Mouse (Mus musculus) E14TG2a.4 (cell line): ENCODE data around the gene Ubfd1.
"Not testable (repeated sequence)": the region's sequence is repeated elsewhere in the genome, so short reads cannot be mapped to it uniquely, and the experiment has no call there.

ENCODE experiments used
- H3K27me3 ChIP-seq: 2 replicates; pipeline ENCODE4 v1.6.1; 2014; ENCODE audit warnings: low read length, control low read depth; ENCODE audit not compliant: insufficient read depth
- H3K36me3 ChIP-seq: 2 replicates; pipeline ENCODE4 v1.6.1; 2014; ENCODE audit warnings: low read length, control low read depth; ENCODE audit not compliant: insufficient read depth
- H3K4me1 ChIP-seq: replicated peaks from 2 replicates; pipeline ENCODE4 v1.6.1; 2014; ENCODE audit warnings: low read depth, low read length, control low read depth
- H3K4me3 ChIP-seq: replicated peaks from 2 replicates; pipeline ENCODE4 v1.5.1; 2014; ENCODE audit warnings: mild to moderate bottlenecking, low read length
- H3K9me3 ChIP-seq: 2 replicates; pipeline ENCODE4 v1.6.1; 2014; ENCODE audit warnings: low read length, control low read depth
- CTCF ChIP-seq: conservative IDR thresholded peaks from 2 replicates; pipeline ENCODE4 v1.5.1; 2014; ENCODE audit warnings: low read length
- NANOG ChIP-seq: IDR thresholded peaks from 2 replicates; pipeline ENCODE4 v1.6.1; 2014; ENCODE audit warnings: borderline replicate concordance, low read length, mixed read lengths
- POU5F1 ChIP-seq: IDR thresholded peaks from 2 replicates; pipeline ENCODE4 v1.6.1; 2014; ENCODE audit warnings: low read length, borderline replicate concordance

The Ubfd1 gene

DNA sequence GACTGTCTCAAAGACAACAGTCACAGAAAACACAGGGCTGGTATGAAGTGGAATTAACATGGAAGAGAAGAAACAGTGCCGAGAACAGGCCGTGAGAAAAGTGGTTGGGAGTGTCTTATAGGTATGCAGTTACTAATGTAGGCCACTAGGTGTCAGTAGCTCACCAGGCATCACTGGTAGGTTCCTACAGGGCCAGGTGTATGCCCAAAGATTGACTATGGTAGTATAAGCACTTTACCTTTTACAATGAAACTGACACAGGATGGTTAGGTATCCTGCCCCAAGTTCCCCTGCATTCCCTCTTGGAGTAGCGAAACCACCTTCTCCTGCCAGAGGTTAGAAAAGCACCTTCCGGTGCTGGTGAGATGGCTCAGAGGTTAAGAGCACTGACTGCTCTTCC is 32.2 kb downstream of the Ubfd1 start:
- H3K4me3 ChIP-seq, result no peak overlapping the region
- no peaks in the 10 kb centered on the region for H3K27me3 ChIP-seq
- H3K9me3 ChIP-seq, result no peaks in the 10 kb centered on the region
- H3K4me1 ChIP-seq, result peaks cover 51% of the 10 kb centered on the region
- peaks cover 53% of the 10 kb centered on the region for H3K36me3 ChIP-seq
- TF ChIP-seq POU5F1, result no peak
- TF ChIP-seq CTCF, result peak; percentile 84

DNA sequence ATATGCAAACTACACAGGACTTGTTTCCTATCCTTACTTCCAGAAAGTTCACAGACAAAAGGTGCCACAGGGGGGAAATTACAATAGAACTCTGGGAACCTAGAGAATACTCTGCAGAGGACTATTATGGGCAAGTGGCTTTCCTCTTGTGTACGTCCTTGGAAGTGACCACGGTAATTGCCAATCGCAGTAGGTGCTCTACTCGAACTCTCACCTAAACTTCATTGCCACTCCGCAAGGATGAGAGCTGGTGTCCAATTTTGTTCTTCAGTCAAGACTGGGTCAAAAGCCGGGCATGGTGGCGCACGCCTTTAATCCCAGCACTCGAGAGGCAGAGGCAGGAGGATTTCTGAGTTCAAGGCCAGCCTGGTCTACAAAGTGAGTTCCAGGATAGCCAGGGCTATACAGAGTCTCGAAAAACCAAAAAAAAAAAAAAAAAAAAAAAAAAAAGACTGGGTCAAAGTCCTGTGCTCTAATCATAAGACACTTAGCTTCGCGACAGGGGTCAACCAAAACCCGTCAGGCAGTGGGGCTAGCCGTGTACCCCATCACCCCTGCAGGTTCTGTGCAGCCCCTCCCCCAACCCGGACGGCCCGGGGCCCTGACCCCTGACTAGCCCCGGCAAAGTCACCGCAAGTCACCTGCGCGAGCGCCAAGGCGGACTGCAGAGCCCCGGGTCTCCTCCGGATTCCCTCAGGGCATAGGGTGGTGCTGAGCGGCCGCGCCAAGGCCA is 34.2 kb downstream of the Ubfd1 start:
- H3K27me3 ChIP-seq, H3K9me3 ChIP-seq: not testable (repeated sequence)
- Histone ChIP-seq H3K4me3 (peak overlapping the region; percentile 89), H3K4me1 (peaks cover 35% of the 10 kb centered on the region), H3K36me3 (peaks cover 34% of the 10 kb centered on the region)

DNA sequence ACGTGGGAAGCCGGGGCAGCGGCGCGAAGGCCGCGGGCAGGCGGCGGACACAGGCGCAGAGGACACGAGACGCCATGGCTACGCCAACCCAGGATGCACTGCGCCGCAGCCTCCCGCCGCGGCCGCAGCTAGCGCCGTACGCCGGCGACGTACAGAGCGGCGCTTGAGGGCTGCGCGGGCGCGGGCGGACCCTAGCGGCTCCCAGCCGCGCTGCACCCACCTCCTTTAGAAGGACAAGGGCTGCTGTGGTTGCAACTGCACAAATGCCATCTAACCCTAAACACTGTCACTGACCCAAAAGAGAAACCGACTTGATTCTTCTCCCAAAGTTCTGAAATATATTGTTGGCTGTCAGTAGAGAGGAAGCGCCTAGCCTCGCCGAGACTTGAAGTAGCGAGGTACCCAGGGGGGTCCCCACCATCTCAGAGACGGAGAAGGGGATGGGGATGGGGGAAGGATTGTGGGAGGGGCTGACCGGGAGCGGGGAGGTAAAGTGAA is 34.8 kb downstream of the Ubfd1 start, which contains the start of gene Ndufab1:
Gene Ndufab1, minus strand, starts transcription at position 140 of the 498 bp plus-strand sequence.
- H3K9me3 ChIP-seq, result no peaks in the 10 kb centered on the region
- peaks cover 32% of the 10 kb centered on the region for H3K36me3 ChIP-seq
- no peaks in the 10 kb centered on the region for H3K27me3 ChIP-seq
- H3K4me1 ChIP-seq, result peaks cover 33% of the 10 kb centered on the region
- TF ChIP-seq CTCF, result 0 out of 2 replicates have a peak, but pooled peaks have one; percentile 5
- no peak for TF ChIP-seq NANOG
- peak within 1 kb of the TSS; percentile 89 for H3K4me3 ChIP-seq

DNA sequence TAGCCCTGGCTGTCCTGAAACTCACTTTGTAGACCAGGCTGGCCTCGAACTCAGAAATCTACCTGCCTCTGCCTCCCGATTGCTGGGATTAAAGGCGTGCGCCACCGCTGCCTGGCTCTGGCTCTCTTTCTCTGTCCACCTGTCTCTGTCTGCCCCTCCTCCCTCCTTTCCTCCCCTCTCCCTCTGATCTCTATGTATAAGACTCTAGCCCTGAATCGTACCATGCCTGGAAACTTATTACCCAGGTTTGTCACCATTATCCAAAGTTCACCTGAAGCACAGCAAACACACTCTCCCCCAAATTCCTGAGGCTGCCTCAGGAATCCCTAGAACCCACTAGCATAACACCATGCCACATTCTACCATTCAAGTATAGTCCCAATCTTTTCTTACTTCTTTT is 41.2 kb downstream of the Ubfd1 start:
- TF ChIP-seq CTCF, result no peak
- TF ChIP-seq NANOG, result no peak
- no peak for TF ChIP-seq POU5F1
- peaks cover 58% of the 10 kb centered on the region for H3K36me3 ChIP-seq
- H3K9me3 ChIP-seq, result no peaks in the 10 kb centered on the region
- no peak overlapping the region for H3K4me3 ChIP-seq
- peaks cover 6% of the 10 kb centered on the region; the same call in 1 of the 2 replicates for H3K4me1 ChIP-seq
- H3K27me3 ChIP-seq, result no peaks in the 10 kb centered on the region

DNA sequence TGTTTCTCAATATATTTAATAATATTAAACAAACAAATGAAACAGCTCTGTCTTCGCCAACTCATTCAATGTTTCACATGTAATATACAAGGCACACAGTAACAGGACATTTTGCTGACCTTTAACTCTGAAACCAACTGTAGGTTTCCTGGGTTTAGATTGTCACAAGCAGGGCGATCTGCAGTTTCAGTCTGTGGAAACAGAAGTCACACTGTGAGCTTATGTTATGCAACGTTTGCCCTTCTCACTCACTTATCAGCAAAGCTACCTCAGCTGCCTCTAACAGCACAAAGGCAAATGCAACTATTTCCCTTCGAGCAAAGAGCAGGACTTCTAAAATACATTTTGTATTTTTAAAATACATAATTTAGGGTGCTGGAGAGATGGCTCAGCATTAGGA is 56.5 kb downstream of the Ubfd1 start:
- H3K9me3 ChIP-seq, result no peaks in the 10 kb centered on the region
- peaks cover 95% of the 10 kb centered on the region for H3K36me3 ChIP-seq
- no peaks in the 10 kb centered on the region for H3K27me3 ChIP-seq
- H3K4me3 ChIP-seq, result no peak overlapping the region
- no peak for TF ChIP-seq NANOG
- TF ChIP-seq POU5F1, result no peak
- no peak for TF ChIP-seq CTCF
- no peaks in the 10 kb centered on the region for H3K4me1 ChIP-seq

DNA sequence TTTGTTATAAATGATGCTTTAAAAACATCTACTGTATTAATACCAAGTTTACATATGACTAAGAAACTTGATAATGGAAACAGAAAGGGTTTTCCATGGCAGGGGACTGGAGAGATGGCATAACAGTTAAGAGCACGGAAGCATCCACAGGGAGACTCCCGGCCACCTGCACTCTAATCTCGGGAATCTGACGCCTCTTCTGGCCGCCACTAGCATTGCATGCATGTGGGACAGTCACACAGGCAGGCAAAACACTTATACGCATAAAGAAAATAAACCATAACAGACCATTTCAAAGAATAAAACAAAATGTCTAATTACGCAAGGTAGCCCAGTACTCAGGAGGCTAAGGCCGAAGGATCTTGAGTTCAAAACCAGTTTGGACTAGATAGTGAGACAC is 58.7 kb downstream of the Ubfd1 start:
- Histone ChIP-seq H3K4me3 (no peak overlapping the region), H3K36me3 (peaks cover 96% of the 10 kb centered on the region), H3K27me3 (no peaks in the 10 kb centered on the region), H3K4me1 (no peaks in the 10 kb centered on the region), H3K9me3 (no peaks in the 10 kb centered on the region)
- no peak for TF ChIP-seq NANOG
- TF ChIP-seq CTCF, result peak; percentile 58

DNA sequence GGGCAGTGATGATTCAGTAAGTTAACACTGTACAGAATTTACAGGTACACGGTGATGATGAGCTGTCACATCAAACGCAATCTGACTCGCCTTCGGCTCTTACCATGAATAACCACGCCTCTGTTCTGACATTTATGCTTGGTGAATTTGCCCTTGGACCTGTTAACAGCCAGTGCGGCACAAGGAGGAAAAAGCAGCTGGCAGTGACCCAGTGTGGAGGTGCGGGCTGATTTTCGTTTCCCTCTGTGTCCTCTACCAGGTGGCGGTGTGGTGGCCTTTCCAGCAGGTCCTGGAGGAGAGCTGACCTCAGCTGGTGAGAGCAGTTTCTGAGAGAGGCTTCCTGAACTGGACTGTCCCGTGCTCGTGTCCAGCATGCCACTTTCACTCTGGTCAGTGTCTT is 60.0 kb downstream of the Ubfd1 start:
- peaks cover 12% of the 10 kb centered on the region for H3K4me1 ChIP-seq
- H3K9me3 ChIP-seq, result no peaks in the 10 kb centered on the region
- no peaks in the 10 kb centered on the region for H3K27me3 ChIP-seq
- TF ChIP-seq CTCF (no peak), POU5F1 (no peak), NANOG (no peak)
- peaks cover 83% of the 10 kb centered on the region for H3K36me3 ChIP-seq
- no peak overlapping the region for H3K4me3 ChIP-seq
